Mouse (Mus musculus) heart, embryonic 11.5 days (tissue): ENCODE measurements around the gene Olfr1381. TPM values are rescaled to one million over a fixed set of nuclear protein-coding genes. Genes with fewer than 3 reads are reported as not detected.
"Not testable (repeated sequence)": the region's sequence is repeated elsewhere in the genome, so short reads cannot be mapped to it uniquely, and the experiment has no call there.

Experiments used
- ATAC-seq: fragments of 200-750 bp; cut with Nextera tagmentation; replicated peaks from 2 replicates; pipeline ENCODE4 v1.8.0; 2017; ENCODE audit warnings: moderate library complexity; ENCODE audit not compliant: insufficient number of reproducible peaks, low FRiP score, low TSS enrichment
- H3K27ac ChIP-seq: fragments of 300-500 bp; sonication (generic); 2 replicates; pipeline ENCODE4 v1.5.1; 2014; ENCODE audit warnings: mild to moderate bottlenecking, low read depth, low read length
- H3K27me3 ChIP-seq: fragments of 300-500 bp; sonication (generic); 2 replicates; pipeline ENCODE4 v1.6.1; 2014; ENCODE audit warnings: mild to moderate bottlenecking, low read length, mixed read lengths; ENCODE audit not compliant: control insufficient read depth, insufficient read depth
- H3K36me3 ChIP-seq: fragments of 300-500 bp; sonication (generic); 2 replicates; pipeline ENCODE4 v1.6.1; 2014; ENCODE audit warnings: mild to moderate bottlenecking, low read length, moderate library complexity, mixed read lengths; ENCODE audit not compliant: control insufficient read depth, insufficient read depth
- H3K4me1 ChIP-seq: fragments of 300-500 bp; sonication (generic); 2 replicates; pipeline ENCODE4 v1.6.1; 2014; ENCODE audit warnings: low read length; ENCODE audit not compliant: control insufficient read depth, insufficient read depth
- H3K4me2 ChIP-seq: fragments of 300-500 bp; sonication (generic); 2 replicates; pipeline ENCODE4 v1.6.1; 2014; ENCODE audit warnings: mild to moderate bottlenecking, moderate library complexity
- H3K4me3 ChIP-seq: fragments of 300-500 bp; sonication (generic); 2 replicates; pipeline ENCODE4 v1.5.1; 2014; ENCODE audit warnings: low read depth, low read length
- H3K9ac ChIP-seq: fragments of 300-500 bp; sonication (generic); 2 replicates; pipeline ENCODE4 v1.6.1; 2014; ENCODE audit warnings: mild to moderate bottlenecking, low read depth, low read length, moderate library complexity
- H3K9me3 ChIP-seq: fragments of 300-500 bp; sonication (generic); replicated peaks from 2 replicates; pipeline ENCODE4 v1.6.1; 2016; ENCODE audit warnings: low read length; ENCODE audit not compliant: control insufficient read depth
- WGBS: fragments of 180-500 bp; shearing (Covaris S2); extraction: QIAGEN DNeasy Blood & Tissue Kit; methylation state at CpG from one replicate; pipeline ENCODE4 v1.1.7; 2014; ENCODE audit not compliant: insufficient replicate concordance; 5-methylcytosine and 5-hydroxymethylcytosine counted together
- polyA plus RNA-seq: library from polyadenylated mRNA; unstranded; fragments of >200 nt; fragmentation: Nextera tagmentation; extraction: Ambion mirVana; gene quantifications from 2 replicates; pipeline ENCODE4 v1.2.1, GENCODE M21; 2014

The Olfr1381 gene
- polyA plus RNA-seq, 1 experiment from 2014 or later = not detected

DNA sequence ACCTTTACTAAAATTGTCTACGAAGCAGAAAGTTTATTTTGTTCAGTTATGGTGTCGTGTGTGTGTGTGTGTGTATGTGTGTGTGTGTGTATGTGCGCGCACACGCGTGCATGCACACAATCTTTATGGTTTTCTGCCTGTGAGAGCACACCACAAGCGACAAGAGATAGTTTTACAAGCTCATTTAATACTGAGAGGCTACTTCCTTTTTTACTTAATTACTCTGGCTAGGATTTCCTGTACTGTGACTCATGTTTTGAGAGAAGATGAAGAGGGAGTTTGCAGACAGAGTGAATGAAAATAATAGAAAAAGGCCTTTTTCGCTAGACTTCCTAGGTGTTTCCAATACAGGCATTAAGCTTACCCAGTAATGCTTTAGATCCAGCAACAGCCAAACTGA is 37.2 kb downstream of the Olfr1381 start:
- H3K36me3 ChIP-seq, H3K4me2 ChIP-seq, H3K4me3 ChIP-seq, H3K27ac ChIP-seq, ATAC-seq, H3K27me3 ChIP-seq, H3K4me1 ChIP-seq, H3K9me3 ChIP-seq, H3K9ac ChIP-seq: not testable (repeated sequence)
- WGBS = 79% methylated on average over 8 of the region's 8 CpGs

DNA sequence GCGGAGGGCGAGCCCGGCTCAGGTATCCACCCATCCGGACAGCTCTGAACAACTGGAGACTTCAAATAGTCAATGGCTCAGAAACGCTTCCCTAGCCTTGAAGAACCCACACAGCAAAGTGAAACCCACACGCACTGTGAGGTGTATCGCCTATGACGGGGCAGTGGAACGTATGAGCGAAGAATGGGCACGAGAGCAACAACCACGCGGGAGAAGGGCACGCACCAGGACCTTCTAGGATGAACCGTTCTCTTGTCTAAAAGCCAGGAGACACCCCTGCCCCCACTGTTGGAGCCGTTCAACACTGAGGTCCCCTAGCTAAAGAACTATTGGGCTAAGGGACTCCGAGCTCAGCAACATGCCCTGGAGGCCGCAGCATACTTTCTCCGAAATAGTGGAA is 47.0 kb downstream of the Olfr1381 start:
- no peak for ATAC-seq
- Histone ChIP-seq H3K27ac (no peak overlapping the region), H3K4me3 (no peak overlapping the region), H3K9ac (no peak overlapping the region), H3K9me3 (no peaks in the 10 kb centered on the region), H3K27me3 (no peaks in the 10 kb centered on the region), H3K4me2 (no peak overlapping the region), H3K36me3 (no peaks in the 10 kb centered on the region), H3K4me1 (no peaks in the 10 kb centered on the region)
- WGBS = 84% methylated on average over 19 of the region's 19 CpGs

DNA sequence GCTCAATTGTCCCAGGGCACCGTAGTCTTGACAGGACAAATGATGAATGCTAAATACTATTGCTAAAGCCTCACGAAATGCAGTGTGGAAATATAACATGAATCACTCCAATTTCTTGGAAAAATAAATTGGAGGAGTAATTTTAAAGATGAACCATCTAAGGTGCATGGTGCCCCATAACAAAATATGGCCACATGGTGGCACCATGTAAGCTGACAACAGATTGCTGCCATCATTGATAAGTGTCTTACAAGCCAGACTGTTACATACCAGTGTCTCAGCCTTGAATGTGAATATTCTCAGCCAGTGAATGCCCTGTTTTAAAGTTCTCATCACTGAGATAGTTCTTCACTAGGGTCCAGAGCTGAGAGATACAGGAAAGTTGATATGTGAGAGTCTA is 53.9 kb downstream of the Olfr1381 start:
- H3K27me3 ChIP-seq, H3K4me3 ChIP-seq, ATAC-seq, H3K4me2 ChIP-seq, H3K4me1 ChIP-seq, H3K27ac ChIP-seq, H3K36me3 ChIP-seq, H3K9me3 ChIP-seq, H3K9ac ChIP-seq: not testable (repeated sequence)
- 67% methylated on average over 2 of the region's 2 CpGs for WGBS

Other genes starting within 250 kb of the Olfr1381 start
- not detected in 2 replicates for gene Olfr10, start 238.7 kb upstream of the Olfr1381 start, polyA plus RNA-seq
- gene Olfr1391, start 220.7 kb upstream of the Olfr1381 start, polyA plus RNA-seq = not detected in 2 replicates
- not detected in 2 replicates for gene Olfr1390, start 208.3 kb upstream of the Olfr1381 start, polyA plus RNA-seq
- gene Olfr1389, start 120.4 kb upstream of the Olfr1381 start, polyA plus RNA-seq = not detected in 2 replicates
- 0.07 TPM in 1 of 2 replicates, not detected in the other for gene Olfr1388, start 106.8 kb upstream of the Olfr1381 start, polyA plus RNA-seq
- gene Olfr1387, start 88.1 kb upstream of the Olfr1381 start, polyA plus RNA-seq = not detected in 2 replicates
- gene Olfr1386, start 78.4 kb upstream of the Olfr1381 start, polyA plus RNA-seq = not detected in 2 replicates
- not detected in 2 replicates for gene Olfr1385, start 54.4 kb upstream of the Olfr1381 start, polyA plus RNA-seq
- not detected in 2 replicates for gene Olfr1384, start 36.7 kb upstream of the Olfr1381 start, polyA plus RNA-seq
- gene Olfr1383, start 23.8 kb upstream of the Olfr1381 start, polyA plus RNA-seq = not detected in 2 replicates
- gene Olfr1382, start 15.2 kb upstream of the Olfr1381 start, polyA plus RNA-seq = not detected in 2 replicates
- gene Olfr1380, start 13.4 kb downstream of the Olfr1381 start, polyA plus RNA-seq = not detected in 2 replicates
- 6.3 and 7.6 TPM in 2 replicates for gene Flt4, start 65.8 kb downstream of the Olfr1381 start, polyA plus RNA-seq
- gene Scgb3a1, start 120.2 kb downstream of the Olfr1381 start, polyA plus RNA-seq = 0.86 and 1.1 TPM in 2 replicates
- gene Cnot6, start 169.3 kb downstream of the Olfr1381 start, polyA plus RNA-seq = 35.5 and 38.7 TPM in 2 replicates